Mouse (Mus musculus) lung, embryonic 14.5 days (tissue): ENCODE data around the gene Ank3. TPM values are rescaled to one million over a fixed set of nuclear protein-coding genes. Genes with fewer than 3 reads are reported as not detected.

ENCODE experiments used
- ATAC-seq: fragments of 200-750 bp; cut with Nextera tagmentation; 2 replicates; pipeline ENCODE4 v1.8.0; 2017; ENCODE audit warnings: mild to moderate bottlenecking, moderate TSS enrichment, moderate library complexity; ENCODE audit not compliant: insufficient read depth
- DNase-seq: peaks from one replicate; pipeline ENCODE4 v3.0.0-alpha.2; 2015
- H3K27ac ChIP-seq: fragments of 300-500 bp; sonication (generic); 2 replicates; pipeline ENCODE4 v1.5.1; 2014; ENCODE audit warnings: low read depth, mild to moderate bottlenecking, moderate library complexity
- H3K27me3 ChIP-seq: fragments of 300-500 bp; sonication (generic); 2 replicates; pipeline ENCODE4 v1.6.1; 2014; ENCODE audit warnings: low read length, control low read depth; ENCODE audit not compliant: insufficient read depth
- H3K36me3 ChIP-seq: fragments of 300-500 bp; sonication (generic); 2 replicates; pipeline ENCODE4 v1.6.1; 2014; ENCODE audit warnings: control low read depth; ENCODE audit not compliant: insufficient read depth
- H3K4me1 ChIP-seq: fragments of 300-500 bp; sonication (generic); 2 replicates; pipeline ENCODE4 v1.6.1; 2014; ENCODE audit warnings: antibody characterized with exemption, control low read depth; ENCODE audit not compliant: insufficient read depth
- H3K4me2 ChIP-seq: fragments of 300-500 bp; sonication (generic); 2 replicates; pipeline ENCODE4 v1.6.1; 2014; ENCODE audit warnings: mild to moderate bottlenecking
- H3K4me3 ChIP-seq: fragments of 300-500 bp; sonication (generic); 2 replicates; pipeline ENCODE4 v1.5.1; 2014; ENCODE audit warnings: low read depth, low read length
- H3K9ac ChIP-seq: fragments of 300-500 bp; sonication (generic); 2 replicates; pipeline ENCODE4 v1.6.1; 2014
- H3K9me3 ChIP-seq: fragments of 300-500 bp; sonication (generic); 2 replicates; pipeline ENCODE4 v1.6.1; 2016; ENCODE audit warnings: low read depth, low read length, control low read depth
- CTCF ChIP-seq: IDR thresholded peaks from 2 replicates; pipeline ENCODE4 v1.5.1; 2016; ENCODE audit warnings: antibody characterized with exemption, low read depth
- WGBS: fragments of 180-500 bp; shearing (Covaris S2); extraction: QIAGEN DNeasy Blood & Tissue Kit; methylation state at CpG from one replicate; pipeline ENCODE4 v1.1.7; 2014; 5-methylcytosine and 5-hydroxymethylcytosine counted together
- polyA plus RNA-seq: library from polyadenylated mRNA; unstranded; fragments of >200 nt; fragmentation: Nextera tagmentation; extraction: Ambion mirVana; gene quantifications from 2 replicates; pipeline ENCODE4 v1.2.1, GENCODE M21; 2014

Gene Ank3
- polyA plus RNA-seq, 1 experiment from 2014 or later: 16.2 TPM

DNA sequence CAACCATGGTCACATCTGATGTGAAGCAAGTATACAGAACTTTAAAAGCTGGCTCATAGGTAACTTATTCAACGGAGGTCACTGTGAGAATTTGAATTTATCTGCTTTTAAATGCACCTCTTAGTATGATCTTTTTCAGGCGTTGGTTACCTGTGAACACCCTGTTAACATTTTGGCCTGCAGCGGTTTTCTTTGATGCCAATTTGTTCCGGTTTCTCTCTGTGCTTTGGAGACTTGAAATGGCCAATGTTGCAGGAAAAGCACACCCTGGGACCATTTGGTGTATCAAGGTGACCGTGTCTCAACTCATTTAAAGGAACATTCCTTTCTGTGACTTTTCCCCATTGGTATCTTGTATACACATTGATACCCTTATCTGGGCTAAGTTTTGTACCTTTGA is 46.0 kb downstream of the Ank3 start:
- no peak overlapping the region for H3K9ac ChIP-seq
- H3K27ac ChIP-seq: no peak overlapping the region
- H3K4me1 ChIP-seq: no peaks in the 10 kb centered on the region
- TF ChIP-seq CTCF: no peak
- WGBS: 79% methylated on average over 5 of the region's 5 CpGs
- H3K36me3 ChIP-seq: no peaks in the 10 kb centered on the region
- ATAC-seq: no peak
- H3K27me3 ChIP-seq: no peaks in the 10 kb centered on the region
- no peak for DNase-seq
- H3K4me2 ChIP-seq: no peak overlapping the region
- H3K9me3 ChIP-seq: no peaks in the 10 kb centered on the region
- H3K4me3 ChIP-seq: no peak overlapping the region

- no peak overlapping the region for H3K4me3 ChIP-seq
- ATAC-seq: no peak
- no peak overlapping the region for H3K4me2 ChIP-seq
- peak; percentile 23 for DNase-seq
- no peak overlapping the region for H3K9ac ChIP-seq
- no peaks in the 10 kb centered on the region for H3K27me3 ChIP-seq
- H3K9me3 ChIP-seq: no peaks in the 10 kb centered on the region
- no peaks in the 10 kb centered on the region for H3K36me3 ChIP-seq
- H3K4me1 ChIP-seq: no peaks in the 10 kb centered on the region
- no peak overlapping the region for H3K27ac ChIP-seq
- no peak for TF ChIP-seq CTCF
- 63% methylated on average over 7 of the region's 7 CpGs for WGBS
These were observed 47.4 kb downstream of the Ank3 start for GRCm38 (mm10) chr10:69445951-69446350.

GRCm38 (mm10) chr10:69446566-69446965 is 48.0 kb downstream of the Ank3 start:
- no peak for ATAC-seq
- no peaks in the 10 kb centered on the region for H3K36me3 ChIP-seq
- no peak for DNase-seq
- H3K9ac ChIP-seq: no peak overlapping the region
- no peaks in the 10 kb centered on the region for H3K9me3 ChIP-seq
- no peak for TF ChIP-seq CTCF
- no peak overlapping the region for H3K27ac ChIP-seq
- H3K4me2 ChIP-seq: no peak overlapping the region
- no peaks in the 10 kb centered on the region for H3K27me3 ChIP-seq
- no peak overlapping the region for H3K4me3 ChIP-seq
- WGBS: 61% methylated on average over 5 of the region's 5 CpGs
- H3K4me1 ChIP-seq: no peaks in the 10 kb centered on the region

GRCm38 (mm10) chr10:69447308-69447707 is 48.7 kb downstream of the Ank3 start:
- Histone ChIP-seq H3K4me1 (no peaks in the 10 kb centered on the region), H3K27ac (no peak overlapping the region), H3K4me2 (no peak overlapping the region), H3K27me3 (no peaks in the 10 kb centered on the region), H3K4me3 (no peak overlapping the region), H3K36me3 (no peaks in the 10 kb centered on the region), H3K9ac (no peak overlapping the region), H3K9me3 (no peaks in the 10 kb centered on the region)
- WGBS: 52% methylated on average over 5 of the region's 5 CpGs
- ATAC-seq (no peak), DNase-seq (no peak)
- no peak for TF ChIP-seq CTCF

- TF ChIP-seq CTCF: no peak
These were observed 49.6 kb downstream of the Ank3 start for GRCm38 (mm10) chr10:69448174-69448573.

GRCm38 (mm10) chr10:69451006-69451405 is 52.4 kb downstream of the Ank3 start:
- Histone ChIP-seq H3K4me1 (no peaks in the 10 kb centered on the region), H3K4me3 (no peak overlapping the region), H3K36me3 (no peaks in the 10 kb centered on the region), H3K4me2 (no peak overlapping the region), H3K27ac (no peak overlapping the region), H3K27me3 (no peaks in the 10 kb centered on the region), H3K9ac (no peak overlapping the region), H3K9me3 (no peaks in the 10 kb centered on the region)
- TF ChIP-seq CTCF: no peak
- 48% methylated on average over 5 of the region's 5 CpGs for whole genome bisulfite sequencing
- no peak for DNase-seq
- no peak for ATAC-seq

More at GRCm38 (mm10) chr10:69448174-69448573, 49.6 kb downstream of the Ank3 start:
- no peaks in the 10 kb centered on the region for H3K36me3 ChIP-seq
- no peak overlapping the region for H3K4me3 ChIP-seq
- no peaks in the 10 kb centered on the region for H3K9me3 ChIP-seq
- H3K27ac ChIP-seq: no peak overlapping the region
- ATAC-seq (no peak), DNase-seq (no peak)
- no peaks in the 10 kb centered on the region for H3K4me1 ChIP-seq
- no peak overlapping the region for H3K9ac ChIP-seq
- WGBS: 64% methylated on average over 3 of the region's 3 CpGs
- H3K4me2 ChIP-seq: no peak overlapping the region
- no peaks in the 10 kb centered on the region for H3K27me3 ChIP-seq

DNA sequence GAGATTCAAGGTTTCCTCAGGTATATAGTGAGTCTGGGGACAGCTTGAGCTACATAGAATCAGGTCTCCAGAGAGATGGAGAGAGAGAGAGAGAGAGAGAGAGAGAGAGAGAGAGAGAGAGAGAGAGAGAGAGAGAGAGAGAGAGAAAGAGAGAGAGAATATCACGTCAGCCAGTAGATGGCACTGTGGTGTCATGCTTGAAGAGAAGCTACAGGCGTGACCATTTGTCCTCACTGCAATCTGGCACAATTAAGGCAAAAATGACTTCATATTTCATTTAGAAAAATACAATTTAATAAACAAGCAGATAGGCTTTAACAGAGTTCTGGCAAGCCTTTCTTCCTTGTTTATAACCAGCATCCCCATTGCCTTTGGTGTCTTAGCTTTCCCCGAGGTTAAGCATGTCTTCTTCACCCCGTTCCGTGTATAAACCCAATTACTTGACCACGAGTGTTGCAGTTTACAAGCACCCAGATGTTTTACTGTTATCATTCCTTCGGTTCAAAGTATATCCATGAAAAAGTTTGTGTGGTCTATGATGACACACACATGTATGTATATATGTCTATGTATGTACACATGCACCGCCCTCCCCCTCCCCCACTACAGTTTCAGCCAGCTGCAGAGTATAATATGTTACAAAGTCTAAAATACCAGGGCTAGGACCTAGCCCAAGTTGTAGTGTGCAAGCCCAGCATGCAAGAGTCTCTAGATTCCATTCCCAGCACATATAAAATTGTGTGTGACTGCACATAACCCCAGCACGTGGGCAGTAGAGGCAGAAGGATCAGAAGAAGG is 53.8 kb downstream of the Ank3 start:
- ATAC-seq (peak; percentile 74), DNase-seq (peak; percentile 92)
- Histone ChIP-seq H3K27ac (no peak overlapping the region), H3K27me3 (no peaks in the 10 kb centered on the region), H3K36me3 (no peaks in the 10 kb centered on the region), H3K4me3 (no peak overlapping the region), H3K9ac (no peak overlapping the region), H3K4me1 (no peaks in the 10 kb centered on the region), H3K4me2 (peak overlapping the region; percentile 47), H3K9me3 (no peaks in the 10 kb centered on the region)
- 31% methylated on average over 9 of the region's 9 CpGs for WGBS
- TF ChIP-seq CTCF: peak; percentile 85
